Mouse (Mus musculus) MEL (cell line): Measurements from ENCODE around the gene Tmem240. TPM values are rescaled to one million over a fixed set of nuclear protein-coding genes. Genes with fewer than 3 reads are reported as not detected.

ENCODE experiments used
- DNase-seq: peaks from one replicate; pipeline ENCODE4 v3.0.0; 2011; ENCODE audit warnings: low read depth, low spot score
- H3K27ac ChIP-seq: 2 replicates; pipeline ENCODE4 v1.5.1; 2012; ENCODE audit warnings: low read depth, mild to moderate bottlenecking, control low read depth, low read length, moderate library complexity; ENCODE audit not compliant: control insufficient read depth
- H3K27me3 ChIP-seq, 2 experiments: fragments of 150-350 bp in 1 of 2; sonication (generic) in 1 of 2; 2 replicates each; pipeline ENCODE4 v1.6.1; 2012; ENCODE audit warnings: low read length in 2 of 2, mild to moderate bottlenecking in 2 of 2, improper control_type of control experiment in 1 of 2, moderate library complexity in 1 of 2; ENCODE audit not compliant: insufficient read depth in 2 of 2, control insufficient read depth in 1 of 2
- H3K36me3 ChIP-seq, 2 experiments: 2 replicates each; pipeline ENCODE4 v1.6.1; 2012 to 2014; ENCODE audit warnings: low read length in 2 of 2, improper control_type of control experiment in 1 of 2, inconsistent platforms in 1 of 2, mild to moderate bottlenecking in 1 of 2; ENCODE audit not compliant: insufficient read depth in 2 of 2, control insufficient read depth in 1 of 2
- H3K4me1 ChIP-seq, 2 experiments: fragments of 150-350 bp in 1 of 2; sonication (generic) in 1 of 2; 2 replicates each; pipeline ENCODE4 v1.6.1; 2012; ENCODE audit warnings: low read length in 2 of 2, improper control_type of control experiment in 1 of 2, mild to moderate bottlenecking in 1 of 2; ENCODE audit not compliant: insufficient read depth in 2 of 2, control insufficient read depth in 1 of 2
- H3K4me3 ChIP-seq, 2 experiments: fragments of 150-350 bp in 1 of 2; sonication (generic) in 1 of 2; 2 replicates each; pipeline ENCODE4 v1.5.1; 2012; ENCODE audit warnings: low read depth in 2 of 2, low read length in 2 of 2, mild to moderate bottlenecking in 2 of 2, moderate library complexity in 2 of 2, control low read depth in 1 of 2, improper control_type of control experiment in 1 of 2; ENCODE audit not compliant: control insufficient read depth in 1 of 2, insufficient read depth in 1 of 2
- H3K79me2 ChIP-seq: 2 replicates; pipeline ENCODE4 v1.6.1; 2012; ENCODE audit warnings: mild to moderate bottlenecking, low read length, moderate library complexity; ENCODE audit not compliant: control insufficient read depth, poor library complexity, insufficient read depth
- H3K9ac ChIP-seq: 2 replicates; pipeline ENCODE4 v1.6.1; 2012; ENCODE audit warnings: low read depth, mild to moderate bottlenecking, control low read depth, low read length, moderate library complexity; ENCODE audit not compliant: control insufficient read depth, poor library complexity, severe bottlenecking
- H3K9me3 ChIP-seq: fragments of 150-350 bp; sonication (generic); replicated peaks from 2 replicates; pipeline ENCODE4 v1.6.1; 2012; ENCODE audit warnings: mild to moderate bottlenecking, low read length, improper control_type of control experiment, moderate library complexity; ENCODE audit not compliant: insufficient read depth
- CTCF ChIP-seq, 3 experiments: IDR thresholded peaks in 2 of 3; conservative IDR thresholded peaks in 1 of 3; 2 replicates each; pipeline ENCODE4 v1.5.1; 2011 to 2012; ENCODE audit warnings: low read length in 3 of 3, low read depth in 2 of 3, mild to moderate bottlenecking in 2 of 3, improper control_type of control experiment in 1 of 3, inconsistent platforms in 1 of 3, mixed read lengths in 1 of 3, moderate library complexity in 1 of 3; ENCODE audit not compliant: control insufficient read depth in 1 of 3, insufficient read depth in 1 of 3, poor library complexity in 1 of 3, severe bottlenecking in 1 of 3
- ELF1 ChIP-seq: IDR thresholded peaks from 2 replicates; pipeline ENCODE4 v1.6.1; 2014; ENCODE audit warnings: low read depth, mild to moderate bottlenecking, inconsistent platforms, low read length, improper control_type of control experiment, moderate library complexity
- ETS1 ChIP-seq: IDR thresholded peaks from 2 replicates; pipeline ENCODE4 v1.6.1; 2012; ENCODE audit warnings: low read depth, mild to moderate bottlenecking, inconsistent platforms, low read length, improper control_type of control experiment, moderate library complexity
- GABPA ChIP-seq: IDR thresholded peaks from 2 replicates; pipeline ENCODE4 v1.6.1; 2012; ENCODE audit warnings: low read depth, mild to moderate bottlenecking, inconsistent platforms, low read length, improper control_type of control experiment, moderate library complexity
- JUND ChIP-seq: IDR thresholded peaks from 2 replicates; pipeline ENCODE4 v1.6.1; 2011; ENCODE audit warnings: low read depth, mild to moderate bottlenecking, improper control_type of control experiment, low read length
- KAT2A ChIP-seq: conservative IDR thresholded peaks from 2 replicates; pipeline ENCODE4 v1.6.1; 2012; ENCODE audit warnings: low read depth, low read length, improper control_type of control experiment, inconsistent platforms
- MAFK ChIP-seq: IDR thresholded peaks from 2 replicates; pipeline ENCODE4 v1.6.1; 2011; ENCODE audit warnings: low read depth, mild to moderate bottlenecking, low read length, improper control_type of control experiment, borderline replicate concordance
- MAX ChIP-seq: IDR thresholded peaks from 2 replicates; pipeline ENCODE4 v1.6.1; 2011; ENCODE audit warnings: low read length, improper control_type of control experiment
- MAZ ChIP-seq: IDR thresholded peaks from 2 replicates; pipeline ENCODE4 v1.6.1; 2012; ENCODE audit warnings: low read depth, mild to moderate bottlenecking, inconsistent platforms, low read length, improper control_type of control experiment
- MXI1 ChIP-seq: IDR thresholded peaks from 2 replicates; pipeline ENCODE4 v1.6.1; 2011; ENCODE audit warnings: mild to moderate bottlenecking, low read depth, low read length, improper control_type of control experiment
- MYC ChIP-seq: IDR thresholded peaks from 2 replicates; pipeline ENCODE4 v1.6.1; 2011; ENCODE audit warnings: low read depth, mild to moderate bottlenecking, low read length, improper control_type of control experiment, moderate library complexity
- NELFE ChIP-seq: IDR thresholded peaks from 2 replicates; pipeline ENCODE4 v1.6.1; 2011; ENCODE audit warnings: low read depth, low read length, improper control_type of control experiment
- NRF1 ChIP-seq: IDR thresholded peaks from 2 replicates; pipeline ENCODE4 v1.6.1; 2014; ENCODE audit warnings: low read depth, mild to moderate bottlenecking, inconsistent platforms, low read length, improper control_type of control experiment, moderate library complexity; ENCODE audit not compliant: poor library complexity, insufficient read depth, severe bottlenecking
- POLR2A ChIP-seq, 2 experiments: IDR thresholded peaks; 2 replicates each; pipeline ENCODE4 v1.6.1; 2011 to 2012; ENCODE audit warnings: low read length in 2 of 2, mild to moderate bottlenecking in 2 of 2, control low read depth in 1 of 2, improper control_type of control experiment in 1 of 2, low read depth in 1 of 2, moderate library complexity in 1 of 2; ENCODE audit not compliant: control insufficient read depth in 1 of 2, insufficient read depth in 1 of 2, poor library complexity in 1 of 2
- POLR2AphosphoS2 ChIP-seq: IDR thresholded peaks from 2 replicates; pipeline ENCODE4 v1.6.1; 2011; ENCODE audit warnings: low read length, improper control_type of control experiment
- POLR2AphosphoS5 ChIP-seq: IDR thresholded peaks from 2 replicates; pipeline ENCODE4 v1.6.1; 2012; ENCODE audit warnings: low read depth, borderline replicate concordance, mild to moderate bottlenecking, inconsistent platforms, low read length, moderate library complexity, mixed read lengths
- RCOR1 ChIP-seq: IDR thresholded peaks from 2 replicates; pipeline ENCODE4 v1.6.1; 2012; ENCODE audit warnings: low read depth, mild to moderate bottlenecking, inconsistent platforms, low read length, improper control_type of control experiment
- SIN3A ChIP-seq: IDR thresholded peaks from 2 replicates; pipeline ENCODE4 v1.6.1; 2012; ENCODE audit warnings: low read length, improper control_type of control experiment, inconsistent platforms
- SMC3 ChIP-seq: IDR thresholded peaks from 2 replicates; pipeline ENCODE4 v1.6.1; 2011; ENCODE audit warnings: low read depth, low read length, improper control_type of control experiment
- TAL1 ChIP-seq: IDR thresholded peaks from 2 replicates; pipeline ENCODE4 v1.6.1; 2012; ENCODE audit warnings: mild to moderate bottlenecking, inconsistent platforms, low read length, moderate library complexity, mixed read lengths
- TBP ChIP-seq: IDR thresholded peaks from 2 replicates; pipeline ENCODE4 v1.8.0; 2011; ENCODE audit warnings: low read depth, low read length, improper control_type of control experiment
- TCF12 ChIP-seq: IDR thresholded peaks from 2 replicates; pipeline ENCODE4 v1.6.1; 2014; ENCODE audit warnings: low read depth, mild to moderate bottlenecking, inconsistent platforms, low read length, improper control_type of control experiment, moderate library complexity
- USF1 ChIP-seq: IDR thresholded peaks from 2 replicates; pipeline ENCODE4 v1.6.1; 2014; ENCODE audit warnings: low read depth, mild to moderate bottlenecking, inconsistent platforms, low read length, improper control_type of control experiment, moderate library complexity
- USF2 ChIP-seq, 2 experiments: IDR thresholded peaks; 2 replicates each; pipeline ENCODE4 v1.6.1; 2011 to 2012; ENCODE audit warnings: improper control_type of control experiment in 2 of 2, low read length in 2 of 2, borderline replicate concordance in 1 of 2, inconsistent platforms in 1 of 2, low read depth in 1 of 2, mild to moderate bottlenecking in 1 of 2; ENCODE audit not compliant: insufficient read depth in 1 of 2
- ZKSCAN1 ChIP-seq: IDR thresholded peaks from 2 replicates; pipeline ENCODE4 v1.6.1; 2012; ENCODE audit warnings: low read depth, mild to moderate bottlenecking, inconsistent platforms, low read length, improper control_type of control experiment, moderate library complexity
- ZMIZ1 ChIP-seq: IDR thresholded peaks from 2 replicates; pipeline ENCODE4 v1.6.1; 2012; ENCODE audit warnings: low read depth, mild to moderate bottlenecking, inconsistent platforms, low read length, improper control_type of control experiment, moderate library complexity
- ZNF384 ChIP-seq: IDR thresholded peaks from 2 replicates; pipeline ENCODE4 v1.6.1; 2012; ENCODE audit warnings: low read depth, mild to moderate bottlenecking, inconsistent platforms, low read length, improper control_type of control experiment
- polyA plus RNA-seq, 2 experiments: library from polyadenylated mRNA; stranded (reverse) in 1 of 2; unstranded in 1 of 2; fragments of >175 nt in 1 of 2; fragments of >200 nt in 1 of 2; gene quantifications; 2 replicates each; pipeline versions ENCODE4 v1.2.1 to v1.2.4; 2012; ENCODE audit warnings: low replicate concordance in 2 of 2, low read depth in 1 of 2; ENCODE audit not compliant: insufficient read length in 2 of 2, insufficient read depth in 1 of 2, missing spikeins in 1 of 2
- total RNA-seq: library from RNA; depleted of rRNA; stranded (reverse); fragments of 300-350 nt; gene quantifications from 2 replicates; pipeline ENCODE4 v1.2.3, GENCODE M21; 2012

Gene Tmem240
- total and polyA plus RNA-seq, 3 experiments = 0.27 to 0.33 TPM; not detected in 1

DNA sequence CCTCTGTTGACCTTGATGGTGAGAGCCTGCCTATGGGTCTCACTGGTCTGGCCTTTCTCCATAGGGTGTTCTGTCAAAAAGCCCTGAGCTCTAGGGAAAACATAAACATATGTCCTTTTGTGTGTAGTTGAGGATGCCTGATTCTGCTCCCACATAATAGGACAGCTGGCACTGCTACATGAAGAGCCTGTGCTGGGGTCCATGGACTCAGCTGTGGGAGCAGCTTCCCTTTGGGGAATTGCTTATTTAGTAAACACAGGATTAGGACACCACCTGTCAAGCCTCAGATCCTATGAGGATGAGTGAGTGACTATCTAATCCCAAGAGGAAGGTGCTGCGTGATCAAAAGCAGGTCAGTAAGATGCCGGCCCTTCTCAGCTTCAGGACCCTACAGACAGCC, 6.6 kb upstream of the Tmem240 start:
- H3K27me3 ChIP-seq = no peaks in the 10 kb centered on the region
- no peaks in the 10 kb centered on the region for H3K79me2 ChIP-seq
- no peak overlapping the region for H3K9ac ChIP-seq
- H3K4me1 ChIP-seq = no peaks in the 10 kb centered on the region
- H3K9me3 ChIP-seq = no peaks in the 10 kb centered on the region
- H3K4me3 ChIP-seq = no peak overlapping the region
- no peak for DNase-seq
- TF ChIP-seq SIN3A (no peak), SMC3 (no peak), ELF1 (no peak), ZKSCAN1 (no peak), JUND (no peak), KAT2A (no peak), GABPA (no peak), MAZ (no peak), ETS1 (no peak), NELFE (no peak), NRF1 (no peak), MAX (no peak), TBP (no peak), POLR2A (IDR thresholded peaks at IDR 0.05; ENCODE audit: control insufficient read depth in 1 of 2, insufficient read depth in 1 of 2, low read depth in 1 of 2, low read length in 2 of 2, poor library complexity in 1 of 2) (no peak), MAFK (no peak), USF2 (IDR thresholded peaks at IDR 0.05; ENCODE audit: borderline replicate concordance in 1 of 2, insufficient read depth in 1 of 2, low read depth in 1 of 2, low read length in 2 of 2) (no peak), MXI1 (no peak), POLR2AphosphoS5 (no peak)
- H3K36me3 ChIP-seq = no peaks in the 10 kb centered on the region; a peak in 1 of 4 replicates
- no peak overlapping the region for H3K27ac ChIP-seq

DNA sequence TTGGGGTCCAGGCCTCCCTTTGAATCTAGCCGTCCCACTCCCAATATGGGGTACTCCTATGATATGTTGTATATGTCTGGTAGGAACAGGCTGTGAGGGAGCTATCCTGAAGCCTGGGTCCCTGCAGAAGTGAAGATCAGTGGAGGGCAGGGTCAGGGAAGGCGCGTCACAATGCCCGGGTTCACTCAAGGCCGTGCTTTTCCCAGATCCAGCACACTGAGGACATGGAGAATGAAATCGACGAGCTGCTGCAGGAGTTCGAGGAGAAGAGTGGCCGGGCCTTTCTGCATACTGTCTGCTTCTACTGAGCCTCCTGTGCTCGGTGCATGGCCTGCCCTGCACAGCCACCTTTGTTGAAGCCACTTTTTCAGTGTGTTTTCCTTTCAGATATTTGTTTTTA, 1.3 kb upstream of the Tmem240 start:
- Histone ChIP-seq H3K36me3 (no peaks in the 10 kb centered on the region; a peak in 1 of 4 replicates), H3K27ac (no peak overlapping the region)

More for the DNA sequence above, 1.3 kb upstream of the Tmem240 start:
- Histone ChIP-seq H3K4me1 (0 out of 4 replicates have a peak, but pooled peaks cover 0 to 5% of the 10 kb centered on the region in 2 experiments), H3K4me3 (no peak overlapping the region), H3K27me3 (no peaks in the 10 kb centered on the region), H3K9me3 (no peaks in the 10 kb centered on the region), H3K79me2 (peaks cover 3% of the 10 kb centered on the region; the same call in 1 of the 2 replicates), H3K9ac (no peak overlapping the region)
- DNase-seq = no peak
- TF ChIP-seq USF2 (IDR thresholded peaks at IDR 0.05; ENCODE audit: borderline replicate concordance in 1 of 2, insufficient read depth in 1 of 2, low read depth in 1 of 2, low read length in 2 of 2) (no peak), TBP (no peak), TAL1 (no peak), MXI1 (no peak), POLR2AphosphoS2 (no peak; the same call in 1 of the 2 replicates), POLR2AphosphoS5 (no peak), MAX (no peak), CTCF (IDR thresholded peaks at IDR 0.05 in 2 of 3, conservative IDR thresholded peaks at IDR 0.05 in 1 of 3; ENCODE audit: control insufficient read depth in 1 of 3, insufficient read depth in 1 of 3, low read depth in 2 of 3, low read length in 3 of 3, poor library complexity in 1 of 3, severe bottlenecking in 1 of 3) (no peak), TCF12 (no peak), NRF1 (no peak), RCOR1 (no peak), KAT2A (no peak), ELF1 (no peak), MAFK (no peak), USF1 (no peak), ZMIZ1 (no peak), MYC (no peak), ZNF384 (no peak)
